Mouse (Mus musculus) kidney, adult 8-10 months (tissue): ENCODE measurements around the gene Asrgl1.

Source experiments
- DNase-seq, 2 experiments: peaks; one replicate each; pipeline ENCODE4 v3.0.0; 2022

Gene Asrgl1

GRCm38 (mm10) chr19:9069687-9070307, 65.6 kb downstream of the Asrgl1 start:
- DNase-seq = no peak

GRCm38 (mm10) chr19:9067292-9067691, 68.1 kb downstream of the Asrgl1 start:
- no peak for DNase-seq

GRCm38 (mm10) chr19:9065621-9066561, 69.5 kb downstream of the Asrgl1 start:
- no peak for DNase-seq

GRCm38 (mm10) chr19:9063831-9064230, 71.6 kb downstream of the Asrgl1 start:
- no peak for DNase-seq

- DNase-seq = no peak
Measured at GRCm38 (mm10) chr19:9062822-9063221, 72.6 kb downstream of the Asrgl1 start.

- peak in 1 of 2 experiments; percentile 45 for DNase-seq
Measured at GRCm38 (mm10) chr19:9061221-9061893, 74.1 kb downstream of the Asrgl1 start.

GRCm38 (mm10) chr19:9060103-9060502, 75.3 kb downstream of the Asrgl1 start:
- DNase-seq = no peak
